Mouse (Mus musculus): ENCODE measurements at regions not wholly inside any gene's neighbourhood (a gene's known extent, or its start where the extent isn't known, plus 50 kb on each side); places are given as distances from the start of the nearest gene placed in this dataset.

- no peak overlapping the region for H3K4me2 ChIP-seq
- no peaks in the 10 kb centered on the region for H3K36me3 ChIP-seq
- H3K9ac ChIP-seq: no peak overlapping the region
- no peaks in the 10 kb centered on the region for H3K4me1 ChIP-seq
- WGBS: 89% methylated on average over 22 of the region's 22 CpGs
- no peaks in the 10 kb centered on the region for H3K9me3 ChIP-seq
- no peaks in the 10 kb centered on the region for H3K27me3 ChIP-seq
- no peak overlapping the region for H3K27ac ChIP-seq
- ATAC-seq (ENCODE audit: insufficient number of reproducible peaks, insufficient read depth, low FRiP score, low TSS enrichment, low read depth): no peak
- H3K4me3 ChIP-seq: no peak overlapping the region
These were observed 188.7 kb downstream of the Ifng start for GRCm38 (mm10) chr10:118629360-118630040.

DNA sequence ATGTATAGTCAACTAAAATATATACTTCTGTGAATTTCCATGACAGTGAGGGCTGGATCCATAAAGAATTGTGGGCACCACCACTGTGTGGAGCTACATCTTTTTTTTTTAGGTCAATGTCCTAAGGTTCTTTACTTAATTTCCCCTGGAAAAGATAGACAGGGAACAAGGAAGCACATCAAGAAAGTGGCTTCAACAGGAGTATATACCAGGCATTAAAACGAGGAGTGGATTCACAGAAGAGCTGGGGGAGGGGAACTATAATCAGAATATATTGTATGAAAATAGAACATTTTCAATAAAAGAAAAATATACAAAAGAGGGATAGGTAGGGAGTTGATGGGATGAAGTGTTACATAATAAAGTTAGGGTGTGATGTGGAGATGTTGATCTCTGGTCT lies 190.9 kb downstream of the Ifng start:
- Histone ChIP-seq H3K9ac (no peak overlapping the region), H3K4me2 (no peak overlapping the region)
- WGBS: 86% methylated on average over 1 of the region's 1 CpGs

DNA sequence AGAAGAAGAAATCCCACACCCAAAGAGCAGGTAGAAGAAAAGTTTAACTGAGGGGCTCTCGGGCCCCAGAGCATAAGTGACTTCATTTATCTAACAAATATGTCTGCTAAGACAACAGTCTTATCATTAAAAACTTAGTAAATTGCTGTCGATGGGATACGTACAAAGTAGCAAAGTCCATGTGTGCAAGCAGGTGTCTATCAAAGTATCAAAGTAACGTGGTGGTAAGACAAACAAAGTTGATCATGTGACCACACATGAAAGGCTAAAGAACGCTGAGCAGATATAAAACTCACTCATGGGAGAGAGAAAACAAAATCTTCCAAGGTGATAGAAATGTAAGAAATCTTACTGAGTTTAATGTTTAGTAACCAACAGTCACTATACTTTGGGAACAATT lies 191.3 kb downstream of the Ifng start:
- no peak overlapping the region for H3K27ac ChIP-seq
- no peaks in the 10 kb centered on the region for H3K4me1 ChIP-seq
- 76% methylated on average over 5 of the region's 5 CpGs for WGBS
- ATAC-seq (ENCODE audit: insufficient number of reproducible peaks, insufficient read depth, low FRiP score, low TSS enrichment, low read depth): no peak
- no peak overlapping the region for H3K4me2 ChIP-seq
- H3K9ac ChIP-seq: no peak overlapping the region
- H3K4me3 ChIP-seq: no peak overlapping the region
- no peaks in the 10 kb centered on the region for H3K27me3 ChIP-seq
- no peaks in the 10 kb centered on the region for H3K9me3 ChIP-seq
- no peaks in the 10 kb centered on the region for H3K36me3 ChIP-seq

More for the DNA sequence above, 190.9 kb downstream of the Ifng start:
- no peaks in the 10 kb centered on the region for H3K9me3 ChIP-seq
- no peaks in the 10 kb centered on the region for H3K4me1 ChIP-seq
- H3K27me3 ChIP-seq: no peaks in the 10 kb centered on the region
- no peak for ATAC-seq (ENCODE audit: insufficient number of reproducible peaks, insufficient read depth, low FRiP score, low TSS enrichment, low read depth)
- H3K4me3 ChIP-seq: no peak overlapping the region
- no peak overlapping the region for H3K27ac ChIP-seq
- H3K36me3 ChIP-seq: no peaks in the 10 kb centered on the region

DNA sequence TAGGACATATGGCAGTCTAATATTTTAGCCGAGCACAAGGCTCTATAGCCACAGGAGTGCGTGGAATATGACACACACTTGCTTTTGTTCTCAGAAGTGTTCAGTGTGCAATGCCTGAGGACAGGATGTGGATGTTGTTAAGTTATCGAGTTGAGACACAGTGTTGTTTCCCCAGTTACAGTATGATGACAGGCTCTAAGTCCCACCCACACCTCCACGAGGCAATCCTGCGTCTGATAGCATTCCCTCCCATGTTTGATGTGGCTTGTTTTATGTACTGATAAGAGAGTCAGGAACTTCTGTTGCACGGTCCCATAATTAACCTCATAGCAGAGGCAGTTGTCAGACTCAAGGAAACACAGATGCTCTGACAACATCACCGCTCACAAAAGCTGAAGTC lies 192.6 kb downstream of the Ifng start:
- no peaks in the 10 kb centered on the region for H3K4me1 ChIP-seq
- ATAC-seq (ENCODE audit: insufficient number of reproducible peaks, insufficient read depth, low FRiP score, low TSS enrichment, low read depth): no peak
- no peak overlapping the region for H3K4me3 ChIP-seq
- H3K27ac ChIP-seq: no peak overlapping the region
- no peaks in the 10 kb centered on the region for H3K9me3 ChIP-seq
- no peaks in the 10 kb centered on the region for H3K36me3 ChIP-seq
- no peak overlapping the region for H3K9ac ChIP-seq
- H3K27me3 ChIP-seq: no peaks in the 10 kb centered on the region
- 51% methylated on average over 7 of the region's 7 CpGs for WGBS
- no peak overlapping the region for H3K4me2 ChIP-seq

DNA sequence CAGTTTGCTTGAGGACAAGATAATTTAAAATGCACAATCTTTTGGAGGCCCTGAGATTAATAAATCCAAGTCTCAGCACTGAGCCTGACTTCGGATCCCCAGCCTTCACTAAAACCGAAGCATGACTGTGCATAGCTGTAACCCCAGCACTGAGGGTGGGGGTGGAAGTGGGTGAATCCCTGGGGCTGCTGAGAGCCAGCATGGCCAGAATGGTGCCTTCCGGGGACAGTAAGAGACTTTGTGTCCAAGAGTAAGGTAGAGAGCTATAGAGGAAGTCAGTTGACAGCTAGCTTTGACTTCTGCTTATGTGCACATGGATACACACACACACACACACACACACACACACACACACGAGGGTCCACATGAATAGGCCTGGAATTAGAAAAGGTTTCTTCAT lies 198.3 kb downstream of the Ifng start:
- 88% methylated on average over 4 of the region's 4 CpGs for WGBS
- no peaks in the 10 kb centered on the region for H3K36me3 ChIP-seq
- ATAC-seq (ENCODE audit: insufficient number of reproducible peaks, insufficient read depth, low FRiP score, low TSS enrichment, low read depth): no peak

GRCm38 (mm10) chr10:118640121-118640809 lies 199.4 kb downstream of the Ifng start:
- Histone ChIP-seq H3K27ac (no peak overlapping the region), H3K36me3 (no peaks in the 10 kb centered on the region), H3K9ac (0 out of 2 replicates have a peak overlapping the region, but pooled peaks have one; percentile 27), H3K4me1 (peaks cover 12% of the 10 kb centered on the region), H3K4me3 (no peak overlapping the region), H3K4me2 (0 out of 2 replicates have a peak overlapping the region, but pooled peaks have one; percentile 10), H3K27me3 (no peaks in the 10 kb centered on the region), H3K9me3 (no peaks in the 10 kb centered on the region)
- no peak for ATAC-seq (ENCODE audit: insufficient number of reproducible peaks, insufficient read depth, low FRiP score, low TSS enrichment, low read depth)
- WGBS: 53% methylated on average over 7 of the region's 7 CpGs

More for the DNA sequence above, 198.3 kb downstream of the Ifng start:
- no peaks in the 10 kb centered on the region for H3K9me3 ChIP-seq
- H3K4me2 ChIP-seq: no peak overlapping the region
- H3K27ac ChIP-seq: no peak overlapping the region
- H3K4me3 ChIP-seq: no peak overlapping the region
- no peak overlapping the region for H3K9ac ChIP-seq
- H3K4me1 ChIP-seq: peaks cover 12% of the 10 kb centered on the region
- no peaks in the 10 kb centered on the region for H3K27me3 ChIP-seq

- peaks cover 12% of the 10 kb centered on the region for H3K4me1 ChIP-seq
- 35% methylated on average over 12 of the region's 12 CpGs for WGBS
- no peak for ATAC-seq (ENCODE audit: insufficient number of reproducible peaks, insufficient read depth, low FRiP score, low TSS enrichment, low read depth)
- peak overlapping the region; percentile 10 for H3K4me2 ChIP-seq
- no peaks in the 10 kb centered on the region for H3K36me3 ChIP-seq
- no peaks in the 10 kb centered on the region for H3K27me3 ChIP-seq
- H3K4me3 ChIP-seq: no peak overlapping the region
- H3K9ac ChIP-seq: no peak overlapping the region; the same call in 1 of the 2 replicates
- no peak overlapping the region for H3K27ac ChIP-seq
- H3K9me3 ChIP-seq: no peaks in the 10 kb centered on the region
These were observed 200.1 kb downstream of the Ifng start for GRCm38 (mm10) chr10:118640810-118641427.

DNA sequence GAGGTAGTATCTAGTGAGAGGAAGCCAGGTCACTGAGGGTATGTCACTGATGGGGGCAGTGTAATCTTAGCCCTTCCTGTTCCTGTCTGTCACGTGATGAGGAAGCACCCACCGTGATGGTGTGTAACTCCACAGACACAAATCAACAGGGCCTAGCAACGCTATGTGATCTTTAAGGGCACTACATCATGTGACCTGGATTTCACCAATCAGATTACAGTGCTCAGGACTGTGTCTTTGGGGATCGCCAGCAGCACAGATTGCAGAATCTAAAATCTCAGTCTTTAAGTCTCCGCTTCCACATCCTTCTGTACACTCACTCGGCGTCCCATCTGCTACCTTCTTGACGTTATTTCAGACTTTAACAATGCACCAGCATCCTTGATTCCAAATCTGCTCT lies 202.8 kb downstream of the Ifng start:
- H3K27ac ChIP-seq: no peak overlapping the region
- no peak for ATAC-seq (ENCODE audit: insufficient number of reproducible peaks, insufficient read depth, low FRiP score, low TSS enrichment, low read depth)
- H3K36me3 ChIP-seq: no peaks in the 10 kb centered on the region
- WGBS: 77% methylated on average over 8 of the region's 8 CpGs
- H3K27me3 ChIP-seq: no peaks in the 10 kb centered on the region
- no peak overlapping the region for H3K4me2 ChIP-seq
- H3K4me1 ChIP-seq: peaks cover 20% of the 10 kb centered on the region
- no peaks in the 10 kb centered on the region for H3K9me3 ChIP-seq
- no peak overlapping the region for H3K9ac ChIP-seq
- H3K4me3 ChIP-seq: no peak overlapping the region

DNA sequence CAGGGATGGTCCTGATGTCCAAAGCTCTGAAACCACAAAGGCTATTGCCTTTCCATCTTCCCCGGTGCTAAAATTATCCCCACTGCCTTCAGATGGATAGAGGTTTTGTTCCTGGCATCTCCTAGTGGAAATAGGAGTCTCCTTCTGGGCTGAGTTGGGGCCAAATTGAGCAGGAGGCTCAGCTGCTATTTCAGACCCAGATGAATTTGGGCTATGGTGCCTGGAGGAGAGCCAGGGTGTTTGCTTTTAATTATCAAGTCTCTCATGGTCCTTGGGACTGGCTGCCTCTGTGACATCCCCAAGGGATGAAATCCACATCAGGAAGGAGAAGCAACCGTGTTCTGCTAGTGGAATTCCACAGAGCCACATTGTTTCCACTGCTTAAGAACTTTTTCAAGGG lies 207.3 kb downstream of the Ifng start:
- no peak overlapping the region for H3K9ac ChIP-seq
- H3K9me3 ChIP-seq: no peaks in the 10 kb centered on the region
- H3K27me3 ChIP-seq: no peaks in the 10 kb centered on the region
- no peak overlapping the region for H3K4me3 ChIP-seq
- no peaks in the 10 kb centered on the region for H3K36me3 ChIP-seq
- 31% methylated on average over 2 of the region's 2 CpGs for WGBS
- no peak for ATAC-seq (ENCODE audit: insufficient number of reproducible peaks, insufficient read depth, low FRiP score, low TSS enrichment, low read depth)
- 0 out of 2 replicates have a peak overlapping the region, but pooled peaks have one; percentile 34 for H3K27ac ChIP-seq
- no peak overlapping the region for H3K4me2 ChIP-seq
- H3K4me1 ChIP-seq: peaks cover 11% of the 10 kb centered on the region

GRCm38 (mm10) chr10:118656561-118656960 lies 213.4 kb downstream of the Dyrk2 start:
- 73% methylated on average over 5 of the region's 5 CpGs for WGBS

GRCm38 (mm10) chr10:118666009-118666408 lies 204.0 kb downstream of the Dyrk2 start:
- no peaks in the 10 kb centered on the region for H3K9me3 ChIP-seq
- ATAC-seq (ENCODE audit: insufficient number of reproducible peaks, insufficient read depth, low FRiP score, low TSS enrichment, low read depth): no peak
- no peak overlapping the region for H3K27ac ChIP-seq
- H3K4me3 ChIP-seq: no peak overlapping the region
- no peaks in the 10 kb centered on the region for H3K4me1 ChIP-seq
- H3K4me2 ChIP-seq: no peak overlapping the region
- 55% methylated on average over 3 of the region's 3 CpGs for WGBS
- no peaks in the 10 kb centered on the region for H3K27me3 ChIP-seq
- H3K9ac ChIP-seq: no peak overlapping the region
- H3K36me3 ChIP-seq: no peaks in the 10 kb centered on the region

More at GRCm38 (mm10) chr10:118656561-118656960, 213.4 kb downstream of the Dyrk2 start:
- Histone ChIP-seq H3K4me1 (peaks cover 7% of the 10 kb centered on the region; the same call in 1 of the 2 replicates), H3K36me3 (no peaks in the 10 kb centered on the region), H3K9ac (no peak overlapping the region), H3K27me3 (no peaks in the 10 kb centered on the region), H3K9me3 (no peaks in the 10 kb centered on the region), H3K4me3 (no peak overlapping the region), H3K27ac (no peak overlapping the region), H3K4me2 (no peak overlapping the region)
- no peak for ATAC-seq (ENCODE audit: insufficient number of reproducible peaks, insufficient read depth, low FRiP score, low TSS enrichment, low read depth)
